Mouse (Mus musculus): ENCODE measurements around the gene Fpgt. TPM values are rescaled to one million over a fixed set of nuclear protein-coding genes. Genes with fewer than 3 reads are reported as not detected.

Fpgt gene
- total RNA-seq (2023) = 1 to 10 TPM; 8.5 to 8.6 TPM

GRCm38 (mm10) chr3:155093116-155093956 lies at the start of gene Fpgt, which contains the start of gene Lrriq3:
Fpgt (minus strand) TSS chr3:155093403.
Lrriq3 (plus strand) TSS chr3:155093434.

DNA sequence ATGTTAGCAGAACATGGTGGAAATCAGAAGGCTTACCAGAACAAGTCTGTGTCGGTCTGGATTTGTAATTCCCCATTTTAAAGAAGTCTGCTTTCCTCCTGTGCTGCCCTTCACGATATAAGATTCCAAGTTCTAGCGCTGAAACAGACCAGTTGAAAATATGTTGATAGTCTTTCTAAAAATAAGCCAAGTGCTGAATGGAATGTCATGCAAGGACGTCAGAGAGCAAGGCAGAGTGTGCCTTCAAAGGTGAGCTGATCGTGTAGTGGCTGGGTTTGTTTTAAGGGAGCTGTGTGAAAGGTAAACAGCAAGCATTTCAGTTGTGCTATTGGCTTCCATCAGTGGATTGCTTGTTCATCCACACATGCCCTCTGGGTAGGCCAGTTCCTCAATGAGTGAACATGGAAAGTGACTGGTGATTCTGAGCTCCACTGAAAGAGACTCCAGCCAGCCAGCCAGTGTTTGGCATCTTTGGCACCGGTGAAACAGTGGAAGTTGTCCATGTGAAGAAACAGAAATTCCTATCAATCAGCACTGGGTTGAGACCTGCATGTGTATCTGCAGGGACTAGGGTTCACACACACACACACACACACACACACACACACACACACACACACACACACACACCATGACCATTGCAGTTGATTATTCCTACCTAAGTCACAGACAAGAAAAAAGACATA lies 37.8 kb downstream of the Fpgt start, which contains the start of gene Tnni3k:
TSS of gene Tnni3k (minus strand) at position 177 of the 686 bp plus-strand sequence.

Other genes with a start within 250 kb of the Fpgt start
- not detected for gene Tnni3k, start 38.0 kb downstream of the Fpgt start, total RNA-seq (2023)
- gene Lrriq3, start within 50 bp of the Fpgt start, total RNA-seq (2023) = under 1 TPM; 0.27 to 0.86 TPM